Mouse (Mus musculus): Measurements from ENCODE around the gene Foxp1.
A peak's percentile ranks its signal among the peaks of the same experiment; 100 is the strongest.

Foxp1 gene

DNA sequence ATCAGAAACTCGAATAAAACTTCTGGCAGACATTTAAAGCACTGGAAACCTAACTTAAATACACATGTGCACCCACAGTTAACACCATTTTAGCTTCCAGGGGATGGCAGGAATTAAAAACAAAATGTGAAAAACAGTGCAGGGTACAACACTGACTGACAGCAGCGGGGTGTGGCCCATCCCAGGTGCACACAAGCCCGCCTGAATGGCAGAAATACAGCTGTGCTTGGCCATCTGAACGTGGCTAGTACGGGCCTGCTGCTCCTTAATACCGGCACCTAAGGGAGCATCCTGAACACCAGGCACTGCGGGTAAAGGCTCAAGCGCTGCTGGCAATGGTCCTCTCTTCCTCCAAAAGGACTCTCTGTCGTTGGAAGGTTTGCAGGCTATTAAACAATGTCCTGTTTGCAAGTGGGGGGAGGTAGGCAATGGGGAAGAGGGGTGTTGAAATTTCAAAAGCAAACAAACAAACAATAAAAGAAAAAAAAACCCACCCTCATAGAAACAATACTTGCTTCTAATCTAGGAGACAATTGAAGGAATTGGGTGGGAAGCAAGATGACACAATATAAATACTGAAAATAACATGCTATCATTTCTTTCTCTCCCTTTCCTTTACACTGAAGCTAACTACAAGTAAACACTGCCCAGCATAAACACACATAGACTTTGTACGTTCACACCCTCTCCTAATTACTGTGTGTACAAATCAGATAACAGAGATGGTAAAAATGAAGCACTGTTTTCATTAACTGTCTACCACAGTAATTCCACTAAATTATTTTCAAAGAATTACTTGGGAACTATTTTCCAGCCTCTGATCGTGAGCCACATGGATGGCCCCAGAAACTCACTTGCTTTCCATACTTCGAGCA is 501.7 kb downstream of the Foxp1 start:
- no peak for DNase-seq (ENCODE audit: extremely low spot score)

DNA sequence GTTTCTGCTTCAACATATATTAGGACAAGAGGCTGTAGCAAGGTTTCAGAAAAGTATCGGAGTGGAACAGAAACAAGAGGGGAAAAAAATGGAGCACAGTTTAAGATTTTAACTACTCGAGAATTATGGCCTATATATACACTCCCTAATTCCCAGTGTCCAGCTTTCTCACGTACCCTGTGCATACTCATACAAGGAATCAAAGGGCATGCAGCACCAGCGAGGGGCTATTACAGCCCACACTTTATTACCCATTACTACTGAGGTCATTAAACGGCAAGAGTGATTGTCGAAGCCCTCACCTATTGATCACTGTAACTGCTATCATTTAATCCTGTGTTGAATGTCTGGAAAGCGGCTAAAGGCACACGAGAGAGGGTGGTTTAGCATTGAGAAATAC is 502.8 kb downstream of the Foxp1 start:
- DNase-seq (ENCODE audit: extremely low spot score), result no peak

DNA sequence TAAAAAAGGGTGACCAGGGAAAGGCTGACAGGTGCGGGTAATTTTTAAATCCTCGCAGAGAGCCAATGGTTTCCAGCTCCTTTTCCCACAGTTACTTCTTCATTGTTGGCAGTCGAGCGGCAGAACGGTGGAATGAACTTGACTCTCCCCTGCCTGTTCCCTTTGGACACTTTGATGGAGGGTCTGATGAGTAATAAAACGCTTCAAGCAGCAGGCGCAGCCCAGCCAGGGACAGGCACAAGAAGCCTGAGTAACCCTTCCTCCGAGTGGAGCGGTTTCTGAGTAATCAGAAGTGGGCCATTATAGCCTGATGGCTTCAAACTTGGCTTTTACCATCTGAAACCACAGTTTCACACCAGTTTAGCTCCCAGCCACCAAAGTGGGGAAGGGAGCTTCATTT is 503.3 kb downstream of the Foxp1 start:
- DNase-seq (ENCODE audit: extremely low spot score), result peak; percentile 33

DNA sequence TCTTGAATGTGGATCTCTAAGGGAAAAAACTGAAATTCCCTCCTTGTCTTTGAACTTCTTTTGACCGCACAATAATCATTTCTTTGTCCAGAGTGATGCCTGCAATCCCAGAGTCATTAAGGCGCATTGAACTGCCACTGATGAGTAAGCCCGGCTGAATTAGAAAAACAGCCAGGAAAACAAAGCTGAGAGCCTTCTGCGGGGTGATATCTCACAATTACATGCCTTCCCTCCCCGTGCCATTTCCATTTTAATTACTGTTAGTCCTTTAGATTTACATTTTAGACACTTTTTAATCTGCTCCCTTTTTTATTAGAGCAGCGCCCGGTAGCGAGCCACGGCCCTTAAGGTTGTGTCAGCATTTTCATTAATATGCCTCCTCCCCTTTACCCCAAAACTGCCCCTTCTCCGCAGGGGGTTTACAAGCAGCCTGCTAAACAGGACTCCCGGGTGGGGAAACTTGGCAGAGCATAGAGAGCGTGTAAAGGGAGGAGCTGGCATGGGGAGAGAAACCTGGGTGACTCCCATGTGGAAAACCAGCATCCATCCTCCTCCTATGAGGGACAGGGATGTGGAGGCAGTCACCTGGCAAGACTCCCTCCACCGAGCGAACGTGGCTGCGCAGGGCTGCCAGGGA is 508.5 kb downstream of the Foxp1 start:
- DNase-seq (ENCODE audit: extremely low spot score), result no peak

DNA sequence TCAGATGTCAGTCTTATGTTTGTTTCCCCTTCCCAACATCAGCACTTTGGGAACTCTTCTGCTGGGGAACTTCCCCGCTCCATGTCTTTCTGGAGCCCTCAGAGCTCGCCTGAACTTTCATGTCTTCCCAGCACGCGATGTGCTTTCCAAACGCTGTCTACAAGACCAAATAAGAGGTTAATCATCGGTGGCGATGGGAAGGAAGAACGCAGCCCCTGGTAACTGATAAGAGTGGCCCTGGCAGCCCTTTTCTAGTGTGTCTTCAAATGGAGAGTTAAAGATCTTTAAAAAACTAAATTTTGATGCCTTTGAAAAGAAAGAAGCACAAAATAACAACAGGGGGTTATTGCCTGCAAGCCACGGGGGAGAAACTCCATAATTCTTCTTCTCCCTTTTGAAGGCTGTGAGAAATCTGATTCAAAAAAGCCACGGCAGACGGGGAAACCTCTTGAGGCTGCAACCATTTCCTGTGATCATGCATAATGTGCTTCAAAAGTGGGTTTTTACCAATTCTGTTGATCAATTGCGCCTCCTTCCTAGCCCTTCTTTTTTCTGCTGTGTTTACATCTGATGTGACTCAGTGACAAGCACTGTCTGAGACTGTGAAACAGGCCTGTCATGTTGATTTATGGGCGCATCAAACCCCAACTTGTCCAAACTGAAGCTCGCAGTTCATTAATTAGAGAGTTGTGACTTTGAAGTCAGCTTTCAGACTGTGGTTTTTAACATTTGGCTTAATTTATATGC is 509.2 kb downstream of the Foxp1 start:
- DNase-seq (ENCODE audit: extremely low spot score), result peak; percentile 49

DNA sequence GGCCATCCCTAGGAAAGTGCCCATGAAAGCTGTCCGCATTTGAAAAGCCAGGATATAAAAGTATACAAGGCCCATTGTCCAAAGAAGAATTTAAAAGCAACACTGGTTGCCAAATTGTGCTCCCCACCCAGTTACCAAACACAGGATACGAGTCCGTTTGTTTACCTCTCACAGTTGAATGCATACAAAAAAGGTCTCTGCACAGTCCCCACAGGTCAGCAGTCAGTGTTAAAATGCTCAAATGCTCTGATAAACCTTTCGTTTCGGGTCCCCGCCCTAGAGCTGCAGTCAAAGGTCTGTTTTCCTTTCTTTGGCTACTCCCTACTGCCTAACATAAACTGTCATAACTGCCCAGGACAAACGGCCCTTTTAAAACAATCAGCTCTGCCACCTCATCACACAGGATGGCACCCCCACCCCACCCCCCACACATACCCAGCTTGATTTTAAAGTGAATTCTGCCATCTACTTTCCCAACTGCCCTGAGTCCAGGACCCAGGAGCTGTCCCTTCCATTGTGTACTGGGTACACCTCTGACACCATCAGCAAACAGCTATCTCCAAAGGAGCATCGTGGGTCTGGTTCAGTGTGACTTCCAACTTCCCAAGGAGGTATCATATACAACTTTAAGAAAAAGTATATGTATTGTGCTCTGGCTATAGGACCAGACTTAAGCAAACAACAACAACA is 510.5 kb downstream of the Foxp1 start:
- no peak for DNase-seq (ENCODE audit: extremely low spot score)

DNA sequence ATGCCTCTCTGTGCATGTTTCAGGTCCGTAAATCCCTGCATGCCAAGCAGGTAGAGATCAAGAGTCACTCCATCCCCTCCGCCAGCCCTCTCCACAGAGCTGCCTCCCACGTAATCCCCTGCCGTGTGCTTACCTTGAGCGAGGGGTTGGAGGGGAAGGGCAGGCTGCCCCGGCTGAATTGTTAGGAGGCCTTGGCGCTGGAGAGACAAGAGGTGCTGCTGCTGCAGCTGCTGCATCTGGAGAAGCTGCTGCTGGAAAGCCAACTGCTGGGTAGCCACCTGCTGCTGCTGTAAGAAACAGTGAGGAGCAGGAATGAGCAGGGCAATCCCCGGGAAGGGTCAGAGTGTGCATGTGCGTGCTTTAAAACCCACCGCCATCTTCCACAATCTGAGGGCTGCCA is 512.8 kb downstream of the Foxp1 start:
- DNase-seq (ENCODE audit: extremely low spot score), result no peak

DNA sequence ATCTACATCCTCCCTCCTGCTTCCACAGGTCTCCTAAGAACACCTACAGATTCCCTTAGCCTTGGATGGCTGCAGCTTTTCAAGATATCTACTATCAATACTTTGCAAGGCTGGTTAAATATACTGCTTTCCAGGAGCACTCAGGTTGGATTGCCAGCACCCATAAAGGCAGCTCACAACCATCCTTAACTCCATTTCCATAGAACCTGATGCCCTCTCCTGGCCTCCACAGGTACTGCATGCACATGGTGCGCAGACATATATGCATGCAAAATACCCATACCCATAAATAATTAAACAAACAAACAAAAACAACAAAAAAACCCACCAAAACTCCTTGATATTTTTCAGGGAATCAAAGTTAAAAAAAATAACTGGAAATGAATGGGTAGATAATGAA is 514.0 kb downstream of the Foxp1 start:
- no peak for DNase-seq (ENCODE audit: extremely low spot score)

DNA sequence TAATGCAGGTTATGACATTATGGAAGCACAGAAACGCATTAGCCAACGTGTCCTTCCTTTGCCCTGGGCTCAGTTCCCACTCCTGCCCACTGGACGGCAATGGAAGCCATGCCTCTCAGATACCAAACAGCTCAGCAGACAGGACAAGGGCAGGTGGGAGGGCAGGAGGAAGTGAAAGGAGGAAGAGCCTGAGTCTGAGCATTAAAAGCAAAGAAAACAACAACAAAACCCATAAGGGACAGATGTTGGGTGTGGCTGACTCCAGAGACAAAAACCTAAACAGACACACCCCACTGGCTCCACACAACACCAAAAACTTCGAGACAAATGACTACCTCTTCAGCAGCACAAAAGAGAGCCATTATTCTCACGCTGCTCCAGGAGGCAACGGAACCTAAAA is 515.0 kb downstream of the Foxp1 start:
- no peak for DNase-seq (ENCODE audit: extremely low spot score)

DNA sequence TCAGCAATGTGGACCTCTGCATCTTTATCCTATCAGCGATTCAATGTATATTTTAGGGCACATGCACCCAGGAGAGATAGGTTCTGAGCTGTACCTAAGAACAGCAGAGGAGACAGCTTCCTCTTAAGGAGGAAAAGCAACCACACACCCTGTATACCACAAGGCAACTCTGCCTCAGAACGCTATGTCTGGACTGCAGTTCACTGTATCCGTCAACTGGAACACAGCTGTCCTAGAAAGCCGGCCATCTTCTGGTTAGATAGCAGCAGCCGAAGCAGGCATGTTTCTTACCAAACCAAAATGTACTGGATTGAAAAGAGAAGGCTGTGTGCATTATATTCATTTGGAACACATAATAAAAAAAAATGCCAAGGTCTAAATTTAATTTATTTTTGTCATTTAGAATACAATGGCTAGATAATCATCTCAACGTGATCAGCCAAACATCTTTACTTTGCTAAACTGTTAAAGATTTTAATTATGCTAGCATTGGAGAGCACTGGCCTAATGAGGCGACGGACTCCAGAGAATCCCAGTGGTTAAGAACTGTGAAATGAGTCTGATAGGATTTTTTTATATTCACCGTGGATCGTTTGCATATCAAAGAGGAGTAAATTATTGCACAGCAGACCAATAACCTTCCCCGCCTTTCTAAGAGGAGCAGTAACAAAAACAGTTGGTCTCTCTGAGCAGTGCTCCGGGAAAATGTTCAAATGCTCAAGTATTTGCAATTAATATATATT is 518.1 kb downstream of the Foxp1 start:
- no peak for DNase-seq (ENCODE audit: extremely low spot score)

DNA sequence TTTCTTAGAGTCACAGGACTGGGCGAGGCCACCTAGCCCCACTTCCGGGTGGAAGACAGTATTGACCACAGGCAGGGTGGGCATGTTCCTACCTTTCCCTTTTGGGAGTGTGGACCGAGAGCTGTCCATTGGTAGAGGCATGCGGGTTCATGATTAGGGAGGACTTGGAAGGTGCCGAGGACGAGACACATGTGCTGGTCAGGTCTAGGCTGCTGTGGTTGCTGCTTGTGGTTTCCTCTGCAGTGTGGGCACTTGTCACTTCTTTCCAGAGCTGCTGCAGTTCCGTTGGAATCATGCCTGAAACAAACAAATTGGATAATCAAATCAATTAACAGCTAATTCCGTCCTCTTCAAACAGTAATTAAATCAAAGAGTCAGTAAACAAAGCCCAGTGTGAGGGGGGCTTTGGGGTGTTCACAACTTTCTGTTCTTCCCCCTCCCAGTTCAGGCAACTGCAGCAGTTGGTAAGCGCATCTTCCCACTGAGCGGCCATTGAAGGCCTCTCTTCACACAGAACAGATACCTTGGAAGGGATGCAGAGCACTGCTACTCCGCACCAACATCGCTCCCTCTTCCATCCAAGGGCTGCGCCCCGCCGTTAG is 519.3 kb downstream of the Foxp1 start:
- no peak for DNase-seq (ENCODE audit: extremely low spot score)

DNA sequence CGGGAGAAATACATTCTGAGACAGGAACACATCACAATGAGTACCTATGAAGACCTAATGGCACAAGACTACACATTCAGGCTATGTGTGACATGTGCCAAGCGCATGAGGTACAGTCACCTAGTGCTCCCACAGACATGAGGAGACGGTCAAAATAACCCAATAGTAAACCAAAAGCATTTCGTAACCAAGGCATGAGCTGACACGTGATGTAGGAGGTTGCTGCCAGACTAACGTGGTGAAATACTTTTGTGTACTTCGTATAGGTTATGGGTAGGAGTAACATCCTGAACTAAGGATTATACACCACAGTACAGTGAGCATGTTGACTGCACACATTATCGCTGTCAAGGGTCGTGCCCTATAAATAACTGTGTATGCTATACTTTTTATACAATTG is 520.9 kb downstream of the Foxp1 start:
- DNase-seq (ENCODE audit: extremely low spot score), result no peak

DNA sequence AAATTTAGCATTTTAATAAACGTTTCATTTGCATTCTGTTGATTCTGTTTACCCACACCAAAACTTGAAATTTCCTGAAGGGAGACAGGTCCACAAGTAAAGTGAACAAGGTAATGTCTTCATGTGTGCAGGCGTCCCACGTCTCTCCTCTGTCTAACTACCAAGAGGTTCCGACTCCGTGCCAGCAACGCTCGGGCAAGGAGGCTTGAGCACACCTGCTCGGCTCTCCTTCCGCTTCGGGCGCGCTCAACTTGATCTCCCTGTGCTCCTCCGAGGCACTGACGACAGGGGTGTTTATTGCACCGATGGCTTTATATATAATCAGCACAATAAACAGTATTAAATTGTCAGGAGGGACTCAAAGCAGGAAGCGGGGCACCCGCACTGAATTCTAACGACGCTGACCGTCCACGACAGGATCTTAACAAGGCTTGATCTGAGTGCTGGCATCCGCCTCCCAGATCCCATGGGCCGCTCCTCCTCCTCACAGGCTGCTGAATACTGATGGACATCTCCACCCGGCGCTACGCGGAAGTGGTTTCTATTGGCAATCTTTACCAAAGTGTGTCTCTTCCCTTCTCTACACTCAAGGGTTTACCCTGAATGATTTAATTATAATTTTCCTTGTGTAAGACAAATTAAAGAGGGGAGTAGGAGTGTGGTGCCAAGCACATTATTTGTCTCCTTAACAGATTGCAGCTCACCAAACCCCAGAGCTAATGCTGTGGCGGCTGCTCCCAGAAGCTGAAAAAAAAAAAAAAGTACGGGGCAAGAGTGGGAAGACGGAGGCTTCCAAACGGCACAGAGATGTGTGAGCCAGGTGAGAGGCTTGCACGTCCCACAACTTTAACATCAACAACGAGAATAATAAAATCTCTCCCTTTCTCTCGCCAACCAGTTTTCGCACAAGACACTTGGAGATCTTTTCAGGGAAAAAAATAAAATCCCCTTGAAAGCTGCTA is 523.3 kb downstream of the Foxp1 start:
- no peak for DNase-seq (ENCODE audit: extremely low spot score)

DNA sequence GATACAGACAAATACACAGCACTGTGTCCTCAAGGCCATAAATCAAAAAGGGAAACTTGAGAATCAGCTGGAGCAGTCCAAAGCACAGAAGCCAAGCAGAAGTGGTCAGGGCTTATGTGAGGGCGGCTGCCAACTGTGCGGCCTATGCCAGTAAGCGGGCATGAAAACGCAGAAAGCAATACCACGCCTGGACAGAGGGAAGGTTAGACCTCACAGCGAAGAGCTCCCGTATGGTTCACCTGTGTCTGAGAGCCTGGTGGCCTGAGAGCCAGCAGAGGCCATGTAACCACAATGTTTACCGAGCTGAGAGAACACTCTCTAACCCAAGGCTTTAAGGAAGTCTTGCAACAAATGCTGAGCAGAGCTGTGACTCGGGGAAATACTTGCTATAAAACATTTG is 524.8 kb downstream of the Foxp1 start:
- DNase-seq (ENCODE audit: extremely low spot score), result no peak

DNA sequence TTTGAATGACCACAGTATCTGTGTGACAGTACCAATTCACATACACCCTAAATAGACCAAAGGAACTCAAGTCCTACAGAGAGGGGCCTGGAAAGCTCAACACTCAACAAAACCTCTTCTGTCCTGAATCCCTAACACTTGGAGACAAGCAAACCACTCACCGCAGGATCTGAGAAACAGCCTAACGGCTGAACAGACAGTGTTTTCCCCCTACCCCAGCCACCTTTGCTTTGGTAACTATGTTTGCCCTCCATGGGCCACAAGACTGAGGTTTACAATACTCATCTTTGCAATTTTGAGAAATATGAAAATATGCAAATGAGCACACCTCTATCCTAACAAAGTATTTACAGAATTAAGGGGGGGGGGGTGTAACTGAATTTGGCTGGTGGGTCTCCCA is 525.7 kb downstream of the Foxp1 start:
- no peak for DNase-seq (ENCODE audit: extremely low spot score)

DNA sequence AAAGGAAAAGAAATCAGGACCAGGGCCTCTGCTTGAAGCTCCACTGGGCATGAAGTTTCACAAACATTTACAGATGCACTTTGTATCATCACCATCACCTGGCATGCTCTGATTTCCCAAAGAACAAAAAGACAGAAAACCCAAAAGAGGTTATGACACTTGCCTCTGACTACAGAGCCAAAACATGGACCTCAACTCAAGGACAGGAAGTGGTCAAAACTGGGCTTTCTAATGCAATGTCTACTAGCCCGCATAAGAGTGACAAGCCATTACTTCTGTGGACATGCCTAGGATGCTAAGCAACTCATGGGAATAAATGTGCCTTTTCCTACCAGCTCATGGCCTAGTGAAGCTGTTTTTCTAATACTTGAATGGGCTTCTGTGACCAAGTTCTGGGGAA is 526.2 kb downstream of the Foxp1 start:
- DNase-seq (ENCODE audit: extremely low spot score), result no peak

DNA sequence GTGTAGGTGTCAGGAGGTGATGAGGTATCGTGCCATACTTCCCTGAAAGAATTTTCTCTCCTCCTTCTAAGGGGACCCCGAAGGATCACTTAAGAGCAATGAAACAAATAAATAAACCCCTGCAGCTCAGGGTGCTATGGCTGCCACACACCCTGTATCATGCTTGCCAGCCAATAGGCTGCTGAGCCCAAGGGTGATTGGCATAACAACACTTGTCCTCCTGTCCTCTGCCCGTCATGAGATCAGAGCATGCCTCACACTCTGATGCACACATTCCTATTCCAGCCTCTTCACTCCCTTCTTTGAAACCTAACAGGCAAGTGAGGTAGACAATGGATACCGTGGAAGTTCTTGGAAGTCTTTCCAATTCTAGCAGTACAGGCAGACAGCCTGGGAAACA is 526.8 kb downstream of the Foxp1 start:
- no peak for DNase-seq (ENCODE audit: extremely low spot score)

DNA sequence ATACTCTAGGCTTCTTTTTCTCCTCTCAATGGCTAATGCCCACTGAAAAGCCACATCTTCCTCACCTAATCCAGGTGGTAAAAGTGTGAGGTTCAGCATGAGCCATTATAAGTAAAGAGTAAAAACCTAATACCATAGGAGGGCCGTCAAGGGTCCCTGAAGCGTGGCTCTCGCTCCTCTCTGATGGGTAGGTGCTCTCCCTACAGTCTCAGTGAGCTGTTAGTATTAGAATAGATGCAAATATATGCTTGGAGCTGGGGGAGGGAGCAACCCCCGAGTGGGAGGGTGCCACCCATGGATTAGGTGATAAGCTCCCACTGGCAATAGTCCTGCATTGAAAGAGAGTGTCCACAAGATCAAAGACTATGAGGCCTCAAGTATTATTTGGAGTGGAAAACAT is 527.6 kb downstream of the Foxp1 start:
- DNase-seq (ENCODE audit: extremely low spot score), result no peak

DNA sequence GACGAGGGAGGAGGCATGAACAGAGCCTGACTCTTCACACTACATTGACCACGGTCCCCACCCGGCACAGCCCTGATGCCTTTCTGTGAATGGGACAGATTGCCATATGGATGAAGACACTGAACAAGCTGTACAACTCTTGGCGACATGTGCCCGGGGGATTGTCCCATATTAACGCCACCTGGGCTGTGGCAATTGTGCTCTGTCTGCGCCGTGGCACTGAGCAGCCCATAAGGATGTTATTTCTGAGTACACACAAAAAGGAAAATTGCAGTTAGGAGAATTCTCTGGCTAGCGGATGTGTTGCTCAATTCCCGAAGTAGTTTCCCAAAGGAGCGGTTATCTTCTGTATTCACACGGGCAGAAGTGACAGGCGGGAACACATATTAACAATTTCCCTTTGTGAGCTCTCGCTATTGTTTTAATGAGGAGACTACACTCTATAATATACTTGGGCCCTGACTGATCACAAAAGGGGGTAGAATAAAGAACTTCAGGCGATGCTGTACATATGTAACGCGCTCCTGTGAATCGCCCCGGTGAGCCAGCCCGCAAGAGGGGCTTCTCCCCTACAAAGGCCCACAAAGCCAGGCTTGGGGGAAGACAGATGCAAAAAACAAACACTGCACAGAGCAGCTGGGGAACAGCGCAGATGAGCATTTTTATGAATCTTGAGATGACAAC is 528.3 kb downstream of the Foxp1 start:
- no peak for DNase-seq (ENCODE audit: extremely low spot score)

Data from embryo, embryonic 9.5 days (tissue).